Mouse (Mus musculus) heart, postnatal 0 days (tissue): ENCODE data around the gene Ndufa3. TPM values are rescaled to one million over a fixed set of nuclear protein-coding genes. Genes with fewer than 3 reads are reported as not detected.
A peak's percentile ranks its signal among the peaks of the same experiment; 100 is the strongest.
"Not testable (repeated sequence)": the region's sequence is repeated elsewhere in the genome, so short reads cannot be mapped to it uniquely, and the experiment has no call there.

ENCODE experiments used
- ATAC-seq: fragments of 200-750 bp; cut with Nextera tagmentation; 2 replicates; pipeline ENCODE4 v1.8.0; 2017; ENCODE audit warnings: low read depth, moderate number of reproducible peaks, moderate library complexity; ENCODE audit not compliant: insufficient read depth
- DNase-seq: peaks from one replicate; pipeline ENCODE4 v3.0.0-alpha.2; 2016; ENCODE audit warnings: low spot score
- H3K27ac ChIP-seq: fragments of 300-500 bp; sonication (generic); 2 replicates; pipeline ENCODE4 v1.5.1; 2014; ENCODE audit warnings: low read depth, mild to moderate bottlenecking
- H3K27me3 ChIP-seq: fragments of 300-500 bp; sonication (generic); 2 replicates; pipeline ENCODE4 v1.6.1; 2014; ENCODE audit warnings: low read length, mixed read lengths; ENCODE audit not compliant: control insufficient read depth, insufficient read depth
- H3K36me3 ChIP-seq: fragments of 300-500 bp; sonication (generic); replicated peaks from 2 replicates; pipeline ENCODE4 v1.6.1; 2014; ENCODE audit warnings: low read length, mixed read lengths; ENCODE audit not compliant: control insufficient read depth, insufficient read depth
- H3K4me1 ChIP-seq: fragments of 300-500 bp; sonication (generic); 2 replicates; pipeline ENCODE4 v1.6.1; 2014; ENCODE audit warnings: antibody characterized with exemption; ENCODE audit not compliant: control insufficient read depth, insufficient read depth
- H3K4me2 ChIP-seq: fragments of 300-500 bp; sonication (generic); 2 replicates; pipeline ENCODE4 v1.6.1; 2014; ENCODE audit warnings: low read depth, mild to moderate bottlenecking, low read length, moderate library complexity
- H3K4me3 ChIP-seq: fragments of 300-500 bp; sonication (generic); 2 replicates; pipeline ENCODE4 v1.5.1; 2014; ENCODE audit warnings: low read depth, low read length
- H3K9ac ChIP-seq: fragments of 300-500 bp; sonication (generic); replicated peaks from 2 replicates; pipeline ENCODE4 v1.6.1; 2014; ENCODE audit warnings: low read depth, low read length, mixed read lengths
- H3K9me3 ChIP-seq: fragments of 300-500 bp; sonication (generic); replicated peaks from 2 replicates; pipeline ENCODE4 v1.6.1; 2016; ENCODE audit warnings: low read length; ENCODE audit not compliant: control insufficient read depth
- CTCF ChIP-seq: IDR thresholded peaks from 2 replicates; pipeline ENCODE4 v1.5.1; 2016; ENCODE audit warnings: antibody characterized with exemption, control low read depth, low read depth
- EP300 ChIP-seq: IDR thresholded peaks from 2 replicates; pipeline ENCODE4 v1.6.1; 2016; ENCODE audit warnings: antibody characterized with exemption, low read depth
- WGBS: fragments of 180-500 bp; shearing (Covaris S2); extraction: QIAGEN DNeasy Blood & Tissue Kit; methylation state at CpG from one replicate; pipeline ENCODE4 v1.1.7; 2014; 5-methylcytosine and 5-hydroxymethylcytosine counted together
- polyA plus RNA-seq: library from polyadenylated mRNA; unstranded; fragments of >200 nt; fragmentation: Nextera tagmentation; extraction: Ambion mirVana; gene quantifications from 2 replicates; pipeline ENCODE4 v1.2.1, GENCODE M21; 2015
- total RNA-seq: library from RNA; depleted of rRNA; stranded (reverse); fragments of >200 nt; gene quantifications from 2 replicates; pipeline ENCODE4 v1.2.3, GENCODE M21; 2014; ENCODE audit warnings: low replicate concordance; rRNA removed

Ndufa3 gene
- 915 and 1,160 TPM in 2 replicates for total RNA-seq
- polyA plus RNA-seq: 1,410 and 1,523 TPM in 2 replicates

GRCm38 (mm10) chr7:3617242-3617995, at the start of gene Ndufa3:
TSS of gene Ndufa3 (plus strand) at chr7:3617373.
- TF ChIP-seq CTCF: no peak
- no peak for TF ChIP-seq EP300
- peak within 1 kb of the TSS; percentile 88 for H3K9ac ChIP-seq
- H3K4me2 ChIP-seq: peak within 1 kb of the TSS; percentile 70
- ATAC-seq (peak; percentile 97), DNase-seq (peak; percentile 93)
- under 1% methylated on average over 32 of the region's 32 CpGs for WGBS
- no peaks in the 10 kb centered on the region for H3K9me3 ChIP-seq
- peaks cover 6% of the 10 kb centered on the region; the same call in 1 of the 2 replicates for H3K4me1 ChIP-seq
- H3K27me3 ChIP-seq: no peaks in the 10 kb centered on the region
- peaks cover 22% of the 10 kb centered on the region for H3K36me3 ChIP-seq
- H3K27ac ChIP-seq: peak within 1 kb of the TSS; percentile 86
- peak within 1 kb of the TSS; percentile 83 for H3K4me3 ChIP-seq

GRCm38 (mm10) chr7:3569725-3570124, 47.4 kb upstream of the Ndufa3 start:
- WGBS: 60% methylated on average over 6 of the region's 6 CpGs
- Histone ChIP-seq H3K27ac (no peak overlapping the region), H3K9ac (no peak overlapping the region), H3K27me3 (no peaks in the 10 kb centered on the region), H3K4me2 (no peak overlapping the region), H3K36me3 (no peaks in the 10 kb centered on the region), H3K4me1 (no peaks in the 10 kb centered on the region), H3K9me3 (no peaks in the 10 kb centered on the region), H3K4me3 (no peak overlapping the region)
- ATAC-seq (no peak), DNase-seq (no peak)
- TF ChIP-seq EP300 (no peak), CTCF (no peak)

- H3K27ac ChIP-seq, H3K4me2 ChIP-seq, H3K9me3 ChIP-seq, H3K27me3 ChIP-seq, H3K4me3 ChIP-seq, H3K4me1 ChIP-seq, H3K36me3 ChIP-seq, DNase-seq, H3K9ac ChIP-seq, ATAC-seq: not testable (repeated sequence)
- 87% methylated on average over 3 of the region's 3 CpGs for WGBS
Observed at GRCm38 (mm10) chr7:3570580-3570979, 46.6 kb upstream of the Ndufa3 start.

GRCm38 (mm10) chr7:3571847-3572246, 45.3 kb upstream of the Ndufa3 start:
- DNase-seq (no peak), ATAC-seq (no peak)
- WGBS: 59% methylated on average over 1 of the region's 1 CpGs
- TF ChIP-seq CTCF (no peak), EP300 (no peak)
- Histone ChIP-seq H3K27ac (no peak overlapping the region), H3K4me2 (no peak overlapping the region), H3K27me3 (no peaks in the 10 kb centered on the region), H3K9ac (no peak overlapping the region), H3K36me3 (no peaks in the 10 kb centered on the region), H3K4me3 (no peak overlapping the region), H3K4me1 (no peaks in the 10 kb centered on the region), H3K9me3 (no peaks in the 10 kb centered on the region)

GRCm38 (mm10) chr7:3574216-3574615, 43.0 kb upstream of the Ndufa3 start:
- H3K4me2 ChIP-seq: no peak overlapping the region
- H3K4me3 ChIP-seq: no peak overlapping the region
- H3K4me1 ChIP-seq: no peaks in the 10 kb centered on the region
- 39% methylated on average over 5 of the region's 5 CpGs for WGBS
- peak; percentile 21; the same call in 1 of the 2 replicates for TF ChIP-seq CTCF
- no peak for TF ChIP-seq EP300
- DNase-seq (no peak), ATAC-seq (no peak)
- no peaks in the 10 kb centered on the region for H3K27me3 ChIP-seq
- H3K27ac ChIP-seq: no peak overlapping the region
- no peaks in the 10 kb centered on the region for H3K36me3 ChIP-seq
- H3K9me3 ChIP-seq: no peaks in the 10 kb centered on the region
- no peak overlapping the region for H3K9ac ChIP-seq
